Mouse (Mus musculus) CH12.LX (cell line): Measurements from ENCODE around the gene Vps35.

Experiments used
- MAX ChIP-seq: IDR thresholded peaks from 2 replicates; pipeline ENCODE4 v1.6.1; 2011; ENCODE audit warnings: low read length, improper control_type of control experiment
- POLR2A ChIP-seq: IDR thresholded peaks from 2 replicates; pipeline ENCODE4 v1.6.1; 2011; ENCODE audit warnings: low read depth, mild to moderate bottlenecking, improper control_type of control experiment, low read length
- RCOR1 ChIP-seq: conservative IDR thresholded peaks from 2 replicates; pipeline ENCODE4 v1.6.1; 2012; ENCODE audit warnings: low read depth, mild to moderate bottlenecking, inconsistent platforms, low read length, improper control_type of control experiment
- ZKSCAN1 ChIP-seq: IDR thresholded peaks from 2 replicates; pipeline ENCODE4 v1.6.1; 2012; ENCODE audit warnings: low read depth, inconsistent platforms, low read length, improper control_type of control experiment, borderline replicate concordance

- TF ChIP-seq MAX (no peak), ZKSCAN1 (no peak), RCOR1 (no peak), POLR2A (no peak)
Observed at GRCm38 (mm10) chr8:85318534-85318933, 18.9 kb upstream of the Vps35 start.
